Comparison of ENCODE assay signal across 10 mouse cellular contexts in the genomic region with DNA sequence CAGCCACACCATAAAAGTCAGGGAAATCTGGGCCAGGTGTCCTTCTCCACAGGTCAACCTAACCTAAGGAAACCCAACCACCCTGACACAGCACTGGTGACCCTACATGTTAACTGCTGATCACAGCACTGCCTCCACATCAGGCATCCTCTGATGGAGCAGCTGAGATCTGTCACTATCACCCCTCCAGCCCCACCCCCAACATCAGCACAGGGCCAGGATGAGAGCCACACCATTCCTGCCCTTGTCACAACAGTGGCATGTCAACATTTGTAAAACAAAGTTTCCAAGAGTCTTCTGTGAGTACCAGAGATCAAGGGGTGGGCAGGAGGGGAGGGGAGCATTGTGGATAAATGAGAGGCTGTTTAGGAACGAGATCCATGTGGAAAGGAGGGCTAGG. TPM values are rescaled to one million over a fixed set of nuclear protein-coding genes. Genes with fewer than 3 reads are reported as not detected.
DNase-seq lines count a peak whose midpoint lies in the region; ATAC-seq and TF ChIP-seq lines count a peak whose summit lies in the region.
"Had no signal": no experiment of that assay in that cellular context is flagged by ENCODE, and none has a peak within 500 bp of the region (broad histone marks: within the 10 kb centered on the region; RNA-seq: fewer than 3 reads in every experiment).

No protein-coding gene starts in this region.

- 47% methylated on average over 1 of the region's 1 CpGs for WGBS in heart, embryonic 14.5 days
- WGBS in forebrain, postnatal 0 days = 38% methylated on average over 1 of the region's 1 CpGs

- DNase-seq in heart, adult 8-10 months (ENCODE audit: low spot score) = no peak
- no peak for DNase-seq in forebrain, postnatal 0 days
- peak; percentile 66 for DNase-seq in lung, postnatal 25 days (ENCODE audit: low spot score)
- no peak for DNase-seq in ovary, postnatal 14 days (ENCODE audit: low spot score)
- DNase-seq in adrenal gland, postnatal 36 days = no peak
- no peak for DNase-seq in spleen, postnatal 4 days (ENCODE audit: low spot score in 2 of 2)
- DNase-seq: embryo, embryonic 11 days had no signal

- H3K4me3 ChIP-seq in heart, embryonic 14.5 days (ENCODE audit: control insufficient read depth in 1 of 2, insufficient read depth in 1 of 2, low read depth in 1 of 2, low read length in 2 of 2) = no peak overlapping the region; a peak in 1 of 4 replicates
- peak overlapping the region; percentile 89 for H3K4me3 ChIP-seq in E14TG2a.4 (replicated peaks; ENCODE audit: low read length)
- no peak overlapping the region for H3K4me3 ChIP-seq in forebrain, postnatal 0 days (ENCODE audit: low read depth, low read length)

- peak overlapping the region in 1 of 2 experiments; percentile 78; a peak in 3 of 4 replicates for H3K27ac ChIP-seq in heart, embryonic 14.5 days (replicated peaks in 1 of 2; ENCODE audit: control insufficient read depth in 1 of 2, insufficient read depth in 1 of 2, low read depth in 2 of 2, low read length in 2 of 2)
- H3K27ac ChIP-seq in forebrain, postnatal 0 days (ENCODE audit: low read depth, low read length) = no peak overlapping the region

- no peaks in the 10 kb centered on the region for H3K27me3 ChIP-seq in heart, embryonic 14.5 days (ENCODE audit: control insufficient read depth, insufficient read depth, low read length)
- peaks cover 27% of the 10 kb centered on the region for H3K27me3 ChIP-seq in E14TG2a.4 (ENCODE audit: insufficient read depth, low read length)
- no peaks in the 10 kb centered on the region for H3K27me3 ChIP-seq in forebrain, postnatal 0 days (ENCODE audit: insufficient read depth, low read length)

- peak overlapping the region; percentile 98; the same call in 1 of the 2 replicates for H3K4me2 ChIP-seq in heart, embryonic 14.5 days (ENCODE audit: low read length)
- H3K4me2 ChIP-seq in forebrain, postnatal 0 days (ENCODE audit: low read depth) = peak overlapping the region; percentile 85

- H3K36me3 ChIP-seq in heart, embryonic 14.5 days (ENCODE audit: control insufficient read depth, insufficient read depth, low read length) = 0 out of 2 replicates have a peak, but pooled peaks cover 3% of the 10 kb centered on the region
- H3K36me3 ChIP-seq in E14TG2a.4 (ENCODE audit: insufficient read depth, low read length) = no peaks in the 10 kb centered on the region
- H3K36me3 ChIP-seq in forebrain, postnatal 0 days (ENCODE audit: insufficient read depth) = no peaks in the 10 kb centered on the region

- ATAC-seq in heart, embryonic 14.5 days (ENCODE audit: insufficient number of reproducible peaks, insufficient read depth, low FRiP score, low read depth) = no peak
- ATAC-seq in forebrain, postnatal 0 days = no peak

- H3K9me3 ChIP-seq in heart, embryonic 14.5 days (ENCODE audit: control insufficient read depth, low read length) = no peaks in the 10 kb centered on the region
- H3K9me3 ChIP-seq in E14TG2a.4 (ENCODE audit: low read length) = no peaks in the 10 kb centered on the region
- H3K9me3 ChIP-seq in forebrain, postnatal 0 days (ENCODE audit: low read length) = no peaks in the 10 kb centered on the region

- peak overlapping the region; percentile 60; the same call in 1 of the 2 replicates for H3K9ac ChIP-seq in heart, embryonic 14.5 days (ENCODE audit: low read length)
- H3K9ac ChIP-seq in forebrain, postnatal 0 days = no peak overlapping the region

- peaks cover 26 to 38% of the 10 kb centered on the region in 2 experiments for H3K4me1 ChIP-seq in heart, embryonic 14.5 days (ENCODE audit: control insufficient read depth in 2 of 2, insufficient read depth in 2 of 2, low read length in 2 of 2)
- H3K4me1 ChIP-seq in E14TG2a.4 (replicated peaks; ENCODE audit: low read depth, low read length) = peaks cover 53% of the 10 kb centered on the region
- peaks cover 20% of the 10 kb centered on the region for H3K4me1 ChIP-seq in forebrain, postnatal 0 days (ENCODE audit: insufficient read depth)

- no peak for TF ChIP-seq CTCF in E14TG2a.4 (conservative IDR thresholded peaks at IDR 0.05; ENCODE audit: low read length)
- no peak for TF ChIP-seq CTCF in forebrain, postnatal 0 days (IDR thresholded peaks at IDR 0.05; ENCODE audit: low read depth)

RNA-seq across cellular contexts. Expression of a gene that starts 12.8 kb away (rescaled TPM):
- polyA plus RNA-seq in heart, embryonic 14.5 days (2014; fragmentation: Nextera tagmentation; extraction: Ambion mirVana) = 51.4 and 60.1 TPM in 2 replicates
- 10 to 100 TPM; 54.3 to 66.4 (median 60.0) TPM for total RNA-seq in heart, adult 8-10 months (2022)
- 568 and 711 TPM in 2 replicates for total RNA-seq in forebrain, postnatal 0 days (2014; rRNA removed)
- polyA plus RNA-seq in forebrain, postnatal 0 days (2015; fragmentation: Nextera tagmentation; extraction: Ambion mirVana) = 196 and 250 TPM in 2 replicates
- total RNA-seq in adrenal gland, postnatal 36 days (2021) = 100 to 1,000 TPM; 157 to 172 TPM

RNA-seq across cellular contexts. Expression of a gene that starts 48.7 kb away (rescaled TPM):
- polyA plus RNA-seq in heart, embryonic 14.5 days (2014; fragmentation: Nextera tagmentation; extraction: Ambion mirVana) = not detected in 2 replicates
- not detected for total RNA-seq in heart, adult 8-10 months (2022)
- total RNA-seq in forebrain, postnatal 0 days (2014; rRNA removed) = not detected in 2 replicates
- polyA plus RNA-seq in forebrain, postnatal 0 days (2015; fragmentation: Nextera tagmentation; extraction: Ambion mirVana) = 0.13 and 0.16 TPM in 2 replicates
- total RNA-seq in adrenal gland, postnatal 36 days (2021) = not detected
- total RNA-seq: adrenal gland, postnatal 4 days had no signal
